Mouse (Mus musculus): ENCODE measurements around the gene Ikzf4.

DNA sequence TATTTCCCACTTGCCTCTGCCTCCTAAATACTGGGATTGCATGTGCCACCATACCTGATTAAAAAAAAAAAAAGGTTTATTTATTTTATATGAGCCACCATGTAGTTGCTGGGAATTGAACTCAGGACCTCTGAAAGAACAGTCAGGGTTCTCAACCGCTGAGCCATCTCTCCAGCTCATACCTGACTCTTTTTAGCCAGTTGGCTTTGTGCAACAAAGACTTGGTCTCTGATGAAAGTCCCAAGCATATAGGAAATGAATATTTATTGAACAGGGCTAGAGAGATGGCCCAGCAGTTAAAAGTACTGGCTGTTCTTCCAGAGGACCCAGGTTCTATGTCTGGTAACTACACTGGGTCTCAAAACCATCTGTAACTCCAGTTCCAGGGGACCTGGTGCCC lies 27.2 kb downstream of the Ikzf4 start:
- no peak for TF ChIP-seq CTCF (IDR thresholded peaks at IDR 0.05; ENCODE audit: extremely low read depth, insufficient read depth, low read length)
- TF ChIP-seq POLR2A (IDR thresholded peaks at IDR 0.05; ENCODE audit: extremely low read depth, insufficient read depth, low read length), result no peak
